Mouse (Mus musculus): ENCODE results near the gene Btbd18. TPM values are rescaled to one million over a fixed set of nuclear protein-coding genes. Genes with fewer than 3 reads are reported as not detected.
A peak's percentile ranks its signal among the peaks of the same experiment; 100 is the strongest.

The Btbd18 gene
- polyA plus RNA-seq, 1 experiment from 2014 or later = 0.07 TPM

- Histone ChIP-seq H3K9ac (ENCODE audit: low read depth, low read length) (no peak overlapping the region), H3K4me3 (ENCODE audit: low read depth, low read length) (no peak overlapping the region), H3K36me3 (ENCODE audit: control insufficient read depth, insufficient read depth) (peaks cover 20% of the 10 kb centered on the region), H3K27me3 (replicated peaks; ENCODE audit: control insufficient read depth, insufficient read depth, low read length) (no peaks in the 10 kb centered on the region), H3K4me1 (replicated peaks; ENCODE audit: control insufficient read depth, insufficient read depth, low read length) (peaks cover 18% of the 10 kb centered on the region), H3K27ac (ENCODE audit: low read depth, low read length) (peak overlapping the region; percentile 68), H3K9me3 (ENCODE audit: control insufficient read depth) (no peaks in the 10 kb centered on the region), H3K4me2 (replicated peaks; ENCODE audit: low read depth) (no peak overlapping the region)
- WGBS = 77% methylated on average over 3 of the region's 3 CpGs
- no peak for TF ChIP-seq CTCF (IDR thresholded peaks at IDR 0.05; ENCODE audit: low read depth)
- ATAC-seq = no peak
Observed at GRCm38 (mm10) chr2:84623428-84624119, 35.3 kb upstream of the Btbd18 start.

- no peak for TF ChIP-seq CTCF (IDR thresholded peaks at IDR 0.05; ENCODE audit: low read depth)
- H3K27ac ChIP-seq (ENCODE audit: low read depth, low read length) = peak overlapping the region; percentile 68
- H3K36me3 ChIP-seq (ENCODE audit: control insufficient read depth, insufficient read depth) = peaks cover 20% of the 10 kb centered on the region
- 87% methylated on average over 17 of the region's 17 CpGs for WGBS
- no peak overlapping the region for H3K9ac ChIP-seq (ENCODE audit: low read depth, low read length)
- H3K9me3 ChIP-seq (ENCODE audit: control insufficient read depth) = no peaks in the 10 kb centered on the region
- H3K4me2 ChIP-seq (replicated peaks; ENCODE audit: low read depth) = no peak overlapping the region
- no peak for ATAC-seq
- H3K4me1 ChIP-seq (replicated peaks; ENCODE audit: control insufficient read depth, insufficient read depth, low read length) = peaks cover 21% of the 10 kb centered on the region
- H3K27me3 ChIP-seq (replicated peaks; ENCODE audit: control insufficient read depth, insufficient read depth, low read length) = no peaks in the 10 kb centered on the region
- no peak overlapping the region for H3K4me3 ChIP-seq (ENCODE audit: low read depth, low read length)
Observed at GRCm38 (mm10) chr2:84624201-84624600, 34.7 kb upstream of the Btbd18 start.

GRCm38 (mm10) chr2:84626366-84626975 is 32.4 kb upstream of the Btbd18 start:
- Histone ChIP-seq H3K27me3 (replicated peaks; ENCODE audit: control insufficient read depth, insufficient read depth, low read length) (no peaks in the 10 kb centered on the region), H3K27ac (ENCODE audit: low read depth, low read length) (peak overlapping the region; percentile 76), H3K4me1 (replicated peaks; ENCODE audit: control insufficient read depth, insufficient read depth, low read length) (peaks cover 31% of the 10 kb centered on the region), H3K4me2 (replicated peaks; ENCODE audit: low read depth) (peak overlapping the region; percentile 27), H3K9me3 (ENCODE audit: control insufficient read depth) (no peaks in the 10 kb centered on the region), H3K36me3 (ENCODE audit: control insufficient read depth, insufficient read depth) (no peaks in the 10 kb centered on the region; the same call in 1 of the 2 replicates), H3K9ac (ENCODE audit: low read depth, low read length) (no peak overlapping the region), H3K4me3 (ENCODE audit: low read depth, low read length) (no peak overlapping the region)
- no peak for TF ChIP-seq CTCF (IDR thresholded peaks at IDR 0.05; ENCODE audit: low read depth)
- peak; percentile 41 for ATAC-seq
- WGBS = 49% methylated on average over 7 of the region's 7 CpGs

GRCm38 (mm10) chr2:84627036-84627435 is 31.8 kb upstream of the Btbd18 start:
- peak; percentile 73 for ATAC-seq
- no peak overlapping the region for H3K9ac ChIP-seq (ENCODE audit: low read depth, low read length)
- H3K4me2 ChIP-seq (replicated peaks; ENCODE audit: low read depth) = peak overlapping the region; percentile 27

GRCm38 (mm10) chr2:84632001-84632400 is 26.9 kb upstream of the Btbd18 start:
- Histone ChIP-seq H3K9me3 (ENCODE audit: control insufficient read depth) (no peaks in the 10 kb centered on the region), H3K36me3 (ENCODE audit: control insufficient read depth, insufficient read depth) (no peaks in the 10 kb centered on the region), H3K27me3 (replicated peaks; ENCODE audit: control insufficient read depth, insufficient read depth, low read length) (no peaks in the 10 kb centered on the region), H3K9ac (ENCODE audit: low read depth, low read length) (no peak overlapping the region), H3K4me3 (ENCODE audit: low read depth, low read length) (no peak overlapping the region), H3K27ac (ENCODE audit: low read depth, low read length) (peak overlapping the region; percentile 46; the same call in 1 of the 2 replicates), H3K4me2 (replicated peaks; ENCODE audit: low read depth) (peak overlapping the region; percentile 60; the same call in 1 of the 2 replicates), H3K4me1 (replicated peaks; ENCODE audit: control insufficient read depth, insufficient read depth, low read length) (peaks cover 49% of the 10 kb centered on the region)
- WGBS = 84% methylated on average over 1 of the region's 1 CpGs
- TF ChIP-seq CTCF (IDR thresholded peaks at IDR 0.05; ENCODE audit: low read depth) = no peak
- ATAC-seq = no peak

More at GRCm38 (mm10) chr2:84627036-84627435, 31.8 kb upstream of the Btbd18 start:
- peaks cover 32% of the 10 kb centered on the region for H3K4me1 ChIP-seq (replicated peaks; ENCODE audit: control insufficient read depth, insufficient read depth, low read length)
- no peaks in the 10 kb centered on the region for H3K9me3 ChIP-seq (ENCODE audit: control insufficient read depth)
- H3K27me3 ChIP-seq (replicated peaks; ENCODE audit: control insufficient read depth, insufficient read depth, low read length) = no peaks in the 10 kb centered on the region
- peak overlapping the region; percentile 50 for H3K27ac ChIP-seq (ENCODE audit: low read depth, low read length)
- TF ChIP-seq CTCF (IDR thresholded peaks at IDR 0.05; ENCODE audit: low read depth) = no peak
- no peaks in the 10 kb centered on the region; the same call in 1 of the 2 replicates for H3K36me3 ChIP-seq (ENCODE audit: control insufficient read depth, insufficient read depth)
- WGBS = 27% methylated on average over 3 of the region's 3 CpGs
- no peak overlapping the region for H3K4me3 ChIP-seq (ENCODE audit: low read depth, low read length)

GRCm38 (mm10) chr2:84632999-84633398 is 25.9 kb upstream of the Btbd18 start:
- Histone ChIP-seq H3K27ac (ENCODE audit: low read depth, low read length) (peak overlapping the region; percentile 66), H3K4me2 (replicated peaks; ENCODE audit: low read depth) (peak overlapping the region; percentile 60), H3K9me3 (ENCODE audit: control insufficient read depth) (no peaks in the 10 kb centered on the region), H3K27me3 (replicated peaks; ENCODE audit: control insufficient read depth, insufficient read depth, low read length) (no peaks in the 10 kb centered on the region), H3K4me1 (replicated peaks; ENCODE audit: control insufficient read depth, insufficient read depth, low read length) (peaks cover 49% of the 10 kb centered on the region), H3K4me3 (ENCODE audit: low read depth, low read length) (no peak overlapping the region), H3K36me3 (ENCODE audit: control insufficient read depth, insufficient read depth) (no peaks in the 10 kb centered on the region), H3K9ac (ENCODE audit: low read depth, low read length) (no peak overlapping the region)
- WGBS = 2% methylated on average over 3 of the region's 3 CpGs
- TF ChIP-seq CTCF (IDR thresholded peaks at IDR 0.05; ENCODE audit: low read depth) = no peak
- ATAC-seq = 0 out of 2 replicates have a peak, but pooled peaks have one; percentile 26
